ENCODE assay signal across 9 mouse cellular contexts in genomic region chr5:115522531-115522930, GRCm38 (mm10). TPM values are rescaled to one million over a fixed set of nuclear protein-coding genes. Genes with fewer than 3 reads are reported as not detected.
DNase-seq lines count a peak whose midpoint lies in the region; ATAC-seq lines count a peak whose summit lies in the region.
"Had no signal": no experiment of that assay in that cellular context is flagged by ENCODE, and none has a peak within 500 bp of the region (broad histone marks: within the 10 kb centered on the region; RNA-seq: fewer than 3 reads in every experiment).

No protein-coding gene starts in this region.

- peak overlapping the region; percentile 31; the same call in 1 of the 2 replicates for H3K4me2 ChIP-seq in lung, embryonic 15.5 days
- H3K4me2 ChIP-seq in intestine, embryonic 15.5 days (replicated peaks), result no peak overlapping the region
- no peak overlapping the region for H3K4me2 ChIP-seq in neural tube, embryonic 15.5 days

- H3K4me3 ChIP-seq in heart, embryonic 10.5 days, result no peak overlapping the region
- no peak overlapping the region for H3K4me3 ChIP-seq in lung, embryonic 15.5 days
- no peak overlapping the region for H3K4me3 ChIP-seq in intestine, embryonic 15.5 days (replicated peaks)
- H3K4me3 ChIP-seq in neural tube, embryonic 15.5 days (replicated peaks), result no peak overlapping the region

- H3K27me3 ChIP-seq in heart, embryonic 10.5 days (ENCODE audit: insufficient read depth, poor library complexity, severe bottlenecking), result no peaks in the 10 kb centered on the region
- H3K27me3 ChIP-seq in lung, embryonic 15.5 days, result no peaks in the 10 kb centered on the region
- H3K27me3 ChIP-seq in intestine, embryonic 15.5 days (replicated peaks), result no peaks in the 10 kb centered on the region
- H3K27me3 ChIP-seq in neural tube, embryonic 15.5 days (replicated peaks), result no peaks in the 10 kb centered on the region

- DNase-seq in heart, embryonic 10.5 days (ENCODE audit: low spot score), result no peak
- no peak for DNase-seq in heart, adult 18-20 months
- DNase-seq in lung, postnatal 25 days (ENCODE audit: low spot score), result no peak
- DNase-seq in B cell, adult 2 months, result no peak
- no peak for DNase-seq in layer of hippocampus, adult 18-20 months (ENCODE audit: low spot score in 2 of 2)

- H3K27ac ChIP-seq in heart, embryonic 10.5 days, result peak overlapping the region; percentile 77
- peak overlapping the region; percentile 78 for H3K27ac ChIP-seq in lung, embryonic 15.5 days
- H3K27ac ChIP-seq in intestine, embryonic 15.5 days, result peak overlapping the region; percentile 79
- H3K27ac ChIP-seq in neural tube, embryonic 15.5 days (replicated peaks), result peak overlapping the region; percentile 18; the same call in 1 of the 2 replicates

- peaks cover 11% of the 10 kb centered on the region; the same call in 1 of the 2 replicates for H3K36me3 ChIP-seq in heart, embryonic 10.5 days
- H3K36me3 ChIP-seq in lung, embryonic 15.5 days, result no peaks in the 10 kb centered on the region
- H3K36me3 ChIP-seq in intestine, embryonic 15.5 days, result no peaks in the 10 kb centered on the region
- H3K36me3 ChIP-seq in neural tube, embryonic 15.5 days, result no peaks in the 10 kb centered on the region

- H3K9me3 ChIP-seq in heart, embryonic 10.5 days, result no peaks in the 10 kb centered on the region
- H3K9me3 ChIP-seq in lung, embryonic 15.5 days, result no peaks in the 10 kb centered on the region
- H3K9me3 ChIP-seq in intestine, embryonic 15.5 days, result no peaks in the 10 kb centered on the region
- H3K9me3 ChIP-seq in neural tube, embryonic 15.5 days (replicated peaks), result no peaks in the 10 kb centered on the region

- ATAC-seq in lung, embryonic 15.5 days (ENCODE audit: borderline replicate concordance, extremely low read depth, low FRiP score, low TSS enrichment), result no peak
- ATAC-seq in intestine, embryonic 15.5 days, result no peak
- no peak for ATAC-seq in neural tube, embryonic 15.5 days (ENCODE audit: low FRiP score)

- WGBS in heart, embryonic 10.5 days, result 78% methylated on average over 4 of the region's 4 CpGs
- WGBS in lung, embryonic 15.5 days, result 77% methylated on average over 4 of the region's 4 CpGs
- 92% methylated on average over 4 of the region's 4 CpGs for WGBS in intestine, embryonic 15.5 days
- WGBS in neural tube, embryonic 15.5 days, result 85% methylated on average over 4 of the region's 4 CpGs

- H3K4me1 ChIP-seq in heart, embryonic 10.5 days, result peaks cover 79% of the 10 kb centered on the region
- H3K4me1 ChIP-seq in lung, embryonic 15.5 days, result peaks cover 74% of the 10 kb centered on the region
- peaks cover 59% of the 10 kb centered on the region for H3K4me1 ChIP-seq in intestine, embryonic 15.5 days (replicated peaks)
- peaks cover 34% of the 10 kb centered on the region for H3K4me1 ChIP-seq in neural tube, embryonic 15.5 days

- H3K9ac ChIP-seq in lung, embryonic 15.5 days, result no peak overlapping the region
- no peak overlapping the region for H3K9ac ChIP-seq in intestine, embryonic 15.5 days
- no peak overlapping the region for H3K9ac ChIP-seq in neural tube, embryonic 15.5 days (replicated peaks)

RNA-seq across cellular contexts. Expression of gene Pxn, which starts 16.1 kb away (rescaled TPM):
- polyA plus RNA-seq in heart, embryonic 10.5 days (2016; fragmentation: Nextera tagmentation; extraction: Ambion mirVana), result 30.3 and 31.9 TPM in 2 replicates
- 10 to 100 TPM; 34.0 to 35.1 TPM for total RNA-seq in heart, adult 18-20 months (2021)
- polyA plus RNA-seq in lung, embryonic 15.5 days (2015; fragmentation: Nextera tagmentation; extraction: Ambion mirVana), result 57.1 and 58.6 TPM in 2 replicates
- 56.9 and 58.2 TPM in 2 replicates for polyA plus RNA-seq in intestine, embryonic 15.5 days (2015; fragmentation: Nextera tagmentation; extraction: Ambion mirVana)
- polyA plus RNA-seq in neural tube, embryonic 15.5 days (2015; fragmentation: Nextera tagmentation; extraction: Ambion mirVana), result 21.3 and 28.2 TPM in 2 replicates
- total RNA-seq in layer of hippocampus, adult 18-20 months (2021), result 10 to 100 TPM; 34.5 to 42.3 TPM

RNA-seq across cellular contexts. Expression of gene Rplp0, which starts 36.7 kb away (rescaled TPM):
- polyA plus RNA-seq in heart, embryonic 10.5 days (2016; fragmentation: Nextera tagmentation; extraction: Ambion mirVana), result 1,223 and 1,345 TPM in 2 replicates
- 100 to 1,000 TPM; 624 to 648 TPM for total RNA-seq in heart, adult 18-20 months (2021)
- 1,589 and 1,600 TPM in 2 replicates for polyA plus RNA-seq in lung, embryonic 15.5 days (2015; fragmentation: Nextera tagmentation; extraction: Ambion mirVana)
- polyA plus RNA-seq in intestine, embryonic 15.5 days (2015; fragmentation: Nextera tagmentation; extraction: Ambion mirVana), result 1,607 and 1,644 TPM in 2 replicates
- 785 and 1,036 TPM in 2 replicates for polyA plus RNA-seq in neural tube, embryonic 15.5 days (2015; fragmentation: Nextera tagmentation; extraction: Ambion mirVana)
- 100 to 1,000 TPM; 210 to 218 TPM for total RNA-seq in layer of hippocampus, adult 18-20 months (2021)

RNA-seq across cellular contexts. Expression of gene Sirt4, which starts 38.0 kb away (rescaled TPM):
- polyA plus RNA-seq in heart, embryonic 10.5 days (2016; fragmentation: Nextera tagmentation; extraction: Ambion mirVana), result 18.7 and 19.0 TPM in 2 replicates
- 10 to 100 TPM; 13.6 to 19.5 TPM for total RNA-seq in heart, adult 18-20 months (2021)
- 27.2 and 30.4 TPM in 2 replicates for polyA plus RNA-seq in lung, embryonic 15.5 days (2015; fragmentation: Nextera tagmentation; extraction: Ambion mirVana)
- polyA plus RNA-seq in intestine, embryonic 15.5 days (2015; fragmentation: Nextera tagmentation; extraction: Ambion mirVana), result 18.6 and 19.8 TPM in 2 replicates
- polyA plus RNA-seq in neural tube, embryonic 15.5 days (2015; fragmentation: Nextera tagmentation; extraction: Ambion mirVana), result 31.0 and 37.1 TPM in 2 replicates
- total RNA-seq in layer of hippocampus, adult 18-20 months (2021), result 10 to 100 TPM; 27.9 to 35.7 TPM

RNA-seq across cellular contexts. Expression of gene Gcn1l1, which starts 42.5 kb away (rescaled TPM):
- 47.8 and 49.8 TPM in 2 replicates for polyA plus RNA-seq in heart, embryonic 10.5 days (2016; fragmentation: Nextera tagmentation; extraction: Ambion mirVana)
- total RNA-seq in heart, adult 18-20 months (2021), result 10 to 100 TPM; 39.1 to 41.5 TPM
- 35.6 and 40.0 TPM in 2 replicates for polyA plus RNA-seq in lung, embryonic 15.5 days (2015; fragmentation: Nextera tagmentation; extraction: Ambion mirVana)
- 31.8 and 34.7 TPM in 2 replicates for polyA plus RNA-seq in intestine, embryonic 15.5 days (2015; fragmentation: Nextera tagmentation; extraction: Ambion mirVana)
- 35.7 and 37.6 TPM in 2 replicates for polyA plus RNA-seq in neural tube, embryonic 15.5 days (2015; fragmentation: Nextera tagmentation; extraction: Ambion mirVana)
- 10 to 100 TPM; 64.0 to 68.7 TPM for total RNA-seq in layer of hippocampus, adult 18-20 months (2021)

RNA-seq across cellular contexts. Expression of gene Pla2g1b, which starts 56.5 kb away (rescaled TPM):
- polyA plus RNA-seq in heart, embryonic 10.5 days (2016; fragmentation: Nextera tagmentation; extraction: Ambion mirVana), result 0.48 and 1.4 TPM in 2 replicates
- not detected for total RNA-seq in heart, adult 18-20 months (2021)
- polyA plus RNA-seq in lung, embryonic 15.5 days (2015; fragmentation: Nextera tagmentation; extraction: Ambion mirVana), result 4.7 and 7.0 TPM in 2 replicates
- polyA plus RNA-seq in intestine, embryonic 15.5 days (2015; fragmentation: Nextera tagmentation; extraction: Ambion mirVana), result 2.1 and 2.9 TPM in 2 replicates
- 0.81 and 1.1 TPM in 2 replicates for polyA plus RNA-seq in neural tube, embryonic 15.5 days (2015; fragmentation: Nextera tagmentation; extraction: Ambion mirVana)
- not detected for total RNA-seq in layer of hippocampus, adult 18-20 months (2021)
- total RNA-seq: granulocyte monocyte progenitor cell, adult 5-6 weeks had no signal

Comparison
In these comparisons a context has a peak if more than half of its experiments do, and no peak if none do; other contexts are left out.
1. H3K27ac ChIP-seq: peak in every context shown above with its lines; median percentile 79 in intestine, embryonic 15.5 days; 78 in lung, embryonic 15.5 days; 77 in heart, embryonic 10.5 days; 18 in neural tube, embryonic 15.5 days.